Mouse (Mus musculus) intestine, postnatal 0 days (tissue): ENCODE results near the gene Prr14l. TPM values are rescaled to one million over a fixed set of nuclear protein-coding genes. Genes with fewer than 3 reads are reported as not detected.
A peak's percentile ranks its signal among the peaks of the same experiment; 100 is the strongest.

Experiments used
- ATAC-seq: fragments of 200-750 bp; cut with Nextera tagmentation; 2 replicates; pipeline ENCODE4 v1.8.0; 2017; ENCODE audit warnings: mild to moderate bottlenecking, moderate TSS enrichment, moderate library complexity
- H3K27ac ChIP-seq: fragments of 300-500 bp; sonication (generic); 2 replicates; pipeline ENCODE4 v1.5.1; 2014; ENCODE audit warnings: mild to moderate bottlenecking, low read depth, low read length, moderate library complexity
- H3K27me3 ChIP-seq: fragments of 300-500 bp; sonication (generic); replicated peaks from 2 replicates; pipeline ENCODE4 v1.6.1; 2014; ENCODE audit warnings: low read length, mixed read lengths; ENCODE audit not compliant: control insufficient read depth, insufficient read depth
- H3K36me3 ChIP-seq: fragments of 300-500 bp; sonication (generic); 2 replicates; pipeline ENCODE4 v1.6.1; 2014; ENCODE audit warnings: mild to moderate bottlenecking, moderate library complexity; ENCODE audit not compliant: control insufficient read depth, insufficient read depth
- H3K4me1 ChIP-seq: fragments of 300-500 bp; sonication (generic); replicated peaks from 2 replicates; pipeline ENCODE4 v1.6.1; 2014; ENCODE audit warnings: antibody characterized with exemption, low read length, mixed read lengths; ENCODE audit not compliant: control insufficient read depth, insufficient read depth
- H3K4me2 ChIP-seq: fragments of 300-500 bp; sonication (generic); replicated peaks from 2 replicates; pipeline ENCODE4 v1.6.1; 2014; ENCODE audit warnings: low read depth, mild to moderate bottlenecking, moderate library complexity
- H3K4me3 ChIP-seq: fragments of 300-500 bp; sonication (generic); 2 replicates; pipeline ENCODE4 v1.5.1; 2014; ENCODE audit warnings: low read depth, low read length
- H3K9ac ChIP-seq: fragments of 300-500 bp; sonication (generic); 2 replicates; pipeline ENCODE4 v1.6.1; 2014; ENCODE audit warnings: mild to moderate bottlenecking, low read depth, low read length
- H3K9me3 ChIP-seq: fragments of 300-500 bp; sonication (generic); 2 replicates; pipeline ENCODE4 v1.6.1; 2016; ENCODE audit warnings: mixed run types; ENCODE audit not compliant: control insufficient read depth
- CTCF ChIP-seq: sonication (generic); IDR thresholded peaks from 2 replicates; pipeline ENCODE4 v1.5.1; 2016; ENCODE audit warnings: low read depth, mild to moderate bottlenecking, control low read depth, antibody characterized with exemption, moderate library complexity
- WGBS: fragments of 180-500 bp; shearing (Covaris S2); extraction: QIAGEN DNeasy Blood & Tissue Kit; methylation state at CpG from one replicate; pipeline ENCODE4 v1.1.7; 2014; 5-methylcytosine and 5-hydroxymethylcytosine counted together
- polyA plus RNA-seq: library from polyadenylated mRNA; unstranded; fragments of >200 nt; fragmentation: Nextera tagmentation; extraction: Ambion mirVana; gene quantifications from 2 replicates; pipeline ENCODE4 v1.2.1, GENCODE M21; 2015

The Prr14l gene
- polyA plus RNA-seq, 1 experiment from 2014 or later: 6.5 TPM

DNA sequence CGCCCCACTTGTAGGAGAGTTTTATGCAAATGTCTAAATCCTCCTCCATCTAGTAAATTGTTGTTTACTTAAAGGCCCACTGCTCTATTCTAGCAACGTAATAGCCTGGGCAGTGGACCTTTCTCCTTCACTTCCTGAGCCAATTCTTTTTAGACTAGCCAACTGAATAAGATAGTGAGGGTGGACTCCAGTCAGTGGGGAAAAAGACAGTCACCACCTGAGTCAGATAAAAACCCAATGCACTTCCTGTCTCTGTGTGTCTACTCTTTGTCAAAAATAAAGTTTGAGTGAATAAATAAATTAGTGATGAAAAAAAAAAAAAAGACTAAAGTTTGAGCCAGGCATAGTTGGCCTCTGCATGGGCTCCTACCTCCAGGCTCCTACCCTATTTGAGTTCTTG lies 94.4 kb downstream of the Prr14l start:
- Histone ChIP-seq H3K9me3 (no peaks in the 10 kb centered on the region), H3K4me3 (no peak overlapping the region), H3K4me2 (no peak overlapping the region), H3K27ac (no peak overlapping the region), H3K27me3 (no peaks in the 10 kb centered on the region), H3K36me3 (peaks cover 10% of the 10 kb centered on the region; the same call in 1 of the 2 replicates), H3K4me1 (no peaks in the 10 kb centered on the region), H3K9ac (no peak overlapping the region)
- no peak for ATAC-seq
- 79% methylated on average over 2 of the region's 2 CpGs for WGBS
- TF ChIP-seq CTCF: no peak

- WGBS: 96% methylated on average over 8 of the region's 8 CpGs
- H3K27ac ChIP-seq: no peak overlapping the region
- no peaks in the 10 kb centered on the region for H3K9me3 ChIP-seq
- H3K27me3 ChIP-seq: no peaks in the 10 kb centered on the region
- TF ChIP-seq CTCF: no peak
- H3K4me3 ChIP-seq: no peak overlapping the region
- no peak for ATAC-seq
- H3K4me2 ChIP-seq: no peak overlapping the region
- H3K9ac ChIP-seq: no peak overlapping the region
- H3K4me1 ChIP-seq: no peaks in the 10 kb centered on the region
- no peaks in the 10 kb centered on the region for H3K36me3 ChIP-seq
Observed at GRCm38 (mm10) chr5:32756141-32756540, 97.9 kb downstream of the Prr14l start.

GRCm38 (mm10) chr5:32751736-32752135 lies 102.3 kb downstream of the Prr14l start:
- Histone ChIP-seq H3K36me3 (no peaks in the 10 kb centered on the region), H3K9ac (no peak overlapping the region), H3K4me2 (no peak overlapping the region), H3K4me1 (0 out of 2 replicates have a peak, but pooled peaks cover 5% of the 10 kb centered on the region), H3K27me3 (no peaks in the 10 kb centered on the region), H3K9me3 (no peaks in the 10 kb centered on the region), H3K4me3 (no peak overlapping the region), H3K27ac (no peak overlapping the region)
- ATAC-seq: no peak
- TF ChIP-seq CTCF: no peak
- WGBS: 43% methylated on average over 2 of the region's 2 CpGs

- Histone ChIP-seq H3K27me3 (no peaks in the 10 kb centered on the region), H3K9ac (no peak overlapping the region), H3K4me2 (no peak overlapping the region), H3K4me3 (no peak overlapping the region), H3K9me3 (no peaks in the 10 kb centered on the region), H3K36me3 (no peaks in the 10 kb centered on the region; the same call in 1 of the 2 replicates), H3K4me1 (peaks cover 16% of the 10 kb centered on the region; the same call in 1 of the 2 replicates), H3K27ac (no peak overlapping the region)
- 73% methylated on average over 6 of the region's 6 CpGs for WGBS
- no peak for ATAC-seq
- no peak for TF ChIP-seq CTCF
Observed at GRCm38 (mm10) chr5:32748936-32749335, 105.1 kb downstream of the Prr14l start.

GRCm38 (mm10) chr5:32747650-32748375 lies 106.2 kb downstream of the Prr14l start:
- Histone ChIP-seq H3K27me3 (no peaks in the 10 kb centered on the region), H3K27ac (no peak overlapping the region), H3K4me2 (no peak overlapping the region), H3K9ac (0 out of 2 replicates have a peak overlapping the region, but pooled peaks have one; percentile 2), H3K36me3 (no peaks in the 10 kb centered on the region; the same call in 1 of the 2 replicates), H3K4me3 (no peak overlapping the region), H3K4me1 (peaks cover 23% of the 10 kb centered on the region; the same call in 1 of the 2 replicates), H3K9me3 (no peaks in the 10 kb centered on the region)
- TF ChIP-seq CTCF: peak; percentile 97
- WGBS: 66% methylated on average over 6 of the region's 6 CpGs
- peak; percentile 36; the same call in 1 of the 2 replicates for ATAC-seq

- Histone ChIP-seq H3K9ac (peak overlapping the region; percentile 32), H3K36me3 (peaks cover 8% of the 10 kb centered on the region; the same call in 1 of the 2 replicates), H3K27ac (peak overlapping the region; percentile 81), H3K4me2 (peak overlapping the region; percentile 60), H3K4me1 (peaks cover 23% of the 10 kb centered on the region; the same call in 1 of the 2 replicates), H3K9me3 (no peaks in the 10 kb centered on the region), H3K4me3 (peak overlapping the region; percentile 42), H3K27me3 (no peaks in the 10 kb centered on the region)
- peak; percentile 26; the same call in 1 of the 2 replicates for TF ChIP-seq CTCF
- ATAC-seq: peak; percentile 65
- 9% methylated on average over 7 of the region's 10 CpGs for WGBS
Observed at GRCm38 (mm10) chr5:32745705-32746655, 108.1 kb downstream of the Prr14l start.
